Mouse (Mus musculus): Measurements from ENCODE around the gene Lgals3. TPM values are rescaled to one million over a fixed set of nuclear protein-coding genes. Genes with fewer than 3 reads are reported as not detected.
A peak's percentile ranks its signal among the peaks of the same experiment; 100 is the strongest.

Gene Lgals3
- total RNA-seq, 1 experiment, result 36.9 TPM

- no peak for DNase-seq (ENCODE audit: low read depth, low spot score)
- H3K36me3 ChIP-seq (ENCODE audit: control insufficient read depth, insufficient read depth, low read length, poor library complexity, severe bottlenecking), result peaks cover 12% of the 10 kb centered on the region
- no peaks in the 10 kb centered on the region for H3K9me3 ChIP-seq (ENCODE audit: control insufficient read depth, insufficient read depth, low read depth, low read length)
- peaks cover 3 to 13% of the 10 kb centered on the region in 2 experiments; a peak in 3 of 4 replicates for H3K4me1 ChIP-seq (ENCODE audit: control insufficient read depth in 2 of 2, insufficient read depth in 2 of 2, low read length in 2 of 2, poor library complexity in 1 of 2)
- peak overlapping the region; percentile 18 to 46; a peak in 3 of 4 replicates for H3K4me3 ChIP-seq (ENCODE audit: insufficient read depth in 1 of 2, low read depth in 1 of 2, low read length in 2 of 2, poor library complexity in 1 of 2, severe bottlenecking in 1 of 2)
- no peak overlapping the region for H3K27ac ChIP-seq (ENCODE audit: insufficient read depth, low read depth, low read length, poor library complexity, severe bottlenecking)
- peak overlapping the region; percentile 33; the same call in 1 of the 2 replicates for H3K9ac ChIP-seq (ENCODE audit: insufficient read depth, low read depth, low read length, poor library complexity, severe bottlenecking)
- in situ Hi-C loops (cut with MboI; ENCODE audit: low sequenced_read_pairs in 2 of 2, unreplicated experiment in 2 of 2), result no loop called here
- TF ChIP-seq HCFC1 (IDR thresholded peaks at IDR 0.05; ENCODE audit: borderline replicate concordance, insufficient read depth, low read length) (no peak), ZNF384 (IDR thresholded peaks at IDR 0.05; ENCODE audit: low read depth, low read length) (no peak), ZC3H11A (IDR thresholded peaks at IDR 0.05; ENCODE audit: borderline replicate concordance, low read depth, low read length) (no peak; the same call in 1 of the 2 replicates), CHD2 (IDR thresholded peaks at IDR 0.05; ENCODE audit: low read depth, low read length) (no peak), MAFK (IDR thresholded peaks at IDR 0.05; ENCODE audit: insufficient read depth, low read depth, low read length) (no peak)
Observed at GRCm38 (mm10) chr14:47419723-47420276, 52.2 kb downstream of the Lgals3 start.

DNA sequence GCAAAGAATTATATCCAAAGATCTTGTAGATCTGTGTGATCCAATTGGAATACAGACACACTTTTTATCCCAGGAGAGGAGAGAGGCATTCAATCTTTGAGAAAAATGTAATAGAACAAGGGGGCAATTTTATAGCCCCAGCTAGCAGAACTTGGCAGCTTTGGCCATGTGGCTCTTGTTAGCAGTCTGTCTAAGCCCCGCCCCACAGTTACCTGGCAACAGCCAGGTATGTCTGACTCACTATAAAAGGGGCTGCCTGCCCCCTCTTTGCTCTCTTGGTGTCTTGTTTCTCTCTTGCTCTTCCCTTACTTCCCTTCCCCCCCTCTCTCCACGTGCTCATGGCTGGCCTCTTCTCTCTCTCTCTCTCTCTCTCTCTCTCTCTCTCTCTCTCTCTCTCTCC lies 54.1 kb downstream of the Lgals3 start:
- Histone ChIP-seq H3K4me3 (ENCODE audit: insufficient read depth in 1 of 2, low read depth in 1 of 2, low read length in 2 of 2, poor library complexity in 1 of 2, severe bottlenecking in 1 of 2) (no peak overlapping the region), H3K27ac (ENCODE audit: insufficient read depth, low read depth, low read length, poor library complexity, severe bottlenecking) (peak overlapping the region; percentile 91; the same call in 1 of the 2 replicates), H3K4me1 (ENCODE audit: control insufficient read depth in 2 of 2, insufficient read depth in 2 of 2, low read length in 2 of 2, poor library complexity in 1 of 2) (peaks cover 3 to 12% of the 10 kb centered on the region in 2 experiments; a peak in 3 of 4 replicates), H3K9ac (ENCODE audit: insufficient read depth, low read depth, low read length, poor library complexity, severe bottlenecking) (0 out of 2 replicates have a peak overlapping the region, but pooled peaks have one; percentile 70), H3K36me3 (ENCODE audit: control insufficient read depth, insufficient read depth, low read length, poor library complexity, severe bottlenecking) (no peaks in the 10 kb centered on the region), H3K9me3 (ENCODE audit: control insufficient read depth, insufficient read depth, low read depth, low read length) (no peaks in the 10 kb centered on the region)
- in situ Hi-C loops (cut with MboI; ENCODE audit: low sequenced_read_pairs in 2 of 2, unreplicated experiment in 2 of 2), result no loop called here
- no peak for DNase-seq (ENCODE audit: low read depth, low spot score)
- no peak for TF ChIP-seq ZNF384 (IDR thresholded peaks at IDR 0.05; ENCODE audit: low read depth, low read length)

GRCm38 (mm10) chr14:47422466-47422865 lies 54.9 kb downstream of the Lgals3 start:
- Histone ChIP-seq H3K4me1 (ENCODE audit: control insufficient read depth in 2 of 2, insufficient read depth in 2 of 2, low read length in 2 of 2, poor library complexity in 1 of 2) (peaks cover 3 to 12% of the 10 kb centered on the region in 2 experiments; a peak in 3 of 4 replicates), H3K36me3 (ENCODE audit: control insufficient read depth, insufficient read depth, low read length, poor library complexity, severe bottlenecking) (no peaks in the 10 kb centered on the region), H3K9ac (ENCODE audit: insufficient read depth, low read depth, low read length, poor library complexity, severe bottlenecking) (no peak overlapping the region; the same call in 1 of the 2 replicates), H3K27ac (ENCODE audit: insufficient read depth, low read depth, low read length, poor library complexity, severe bottlenecking) (peak overlapping the region; percentile 91), H3K4me3 (ENCODE audit: insufficient read depth in 1 of 2, low read depth in 1 of 2, low read length in 2 of 2, poor library complexity in 1 of 2, severe bottlenecking in 1 of 2) (no peak overlapping the region), H3K9me3 (ENCODE audit: control insufficient read depth, insufficient read depth, low read depth, low read length) (no peaks in the 10 kb centered on the region)
- in situ Hi-C loops (cut with MboI; ENCODE audit: low sequenced_read_pairs in 2 of 2, unreplicated experiment in 2 of 2), result no loop called here
- no peak for DNase-seq (ENCODE audit: low read depth, low spot score)
- TF ChIP-seq HCFC1 (IDR thresholded peaks at IDR 0.05; ENCODE audit: borderline replicate concordance, insufficient read depth, low read length) (no peak), CHD2 (IDR thresholded peaks at IDR 0.05; ENCODE audit: low read depth, low read length) (no peak), ZNF384 (IDR thresholded peaks at IDR 0.05; ENCODE audit: low read depth, low read length) (no peak), MAFK (IDR thresholded peaks at IDR 0.05; ENCODE audit: insufficient read depth, low read depth, low read length) (no peak), ZC3H11A (IDR thresholded peaks at IDR 0.05; ENCODE audit: borderline replicate concordance, low read depth, low read length) (no peak)

DNA sequence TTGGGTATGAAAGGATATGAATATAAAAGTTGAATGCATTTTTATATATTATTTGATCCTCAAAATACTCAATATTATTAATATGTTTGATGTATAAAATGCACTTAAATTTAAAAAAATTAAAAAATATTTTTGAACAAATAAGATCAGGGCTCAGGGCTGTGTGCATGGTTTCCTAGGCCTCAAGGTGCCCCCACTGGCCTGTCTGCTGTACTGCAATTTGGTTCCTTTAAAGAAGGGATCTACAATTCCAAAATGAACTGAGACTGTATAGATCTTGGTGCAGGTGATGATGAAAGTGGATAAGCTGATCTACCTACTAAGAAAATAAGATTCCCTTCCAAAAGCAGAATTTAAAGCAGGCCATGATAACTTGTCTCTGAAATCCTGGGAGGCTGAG lies 65.4 kb downstream of the Lgals3 start:
- TF ChIP-seq MAFK (IDR thresholded peaks at IDR 0.05; ENCODE audit: insufficient read depth, low read depth, low read length), result no peak
- TF ChIP-seq HCFC1 (IDR thresholded peaks at IDR 0.05; ENCODE audit: borderline replicate concordance, insufficient read depth, low read length), result no peak
- TF ChIP-seq ZNF384 (IDR thresholded peaks at IDR 0.05; ENCODE audit: low read depth, low read length), result no peak
- no peak for TF ChIP-seq ZC3H11A (IDR thresholded peaks at IDR 0.05; ENCODE audit: borderline replicate concordance, low read depth, low read length)
- TF ChIP-seq CHD2 (IDR thresholded peaks at IDR 0.05; ENCODE audit: low read depth, low read length), result no peak
- Histone ChIP-seq H3K4me1 (ENCODE audit: control insufficient read depth in 2 of 2, insufficient read depth in 2 of 2, low read length in 2 of 2, poor library complexity in 1 of 2) (no peaks in the 10 kb centered on the region), H3K36me3 (ENCODE audit: control insufficient read depth, insufficient read depth, low read length, poor library complexity, severe bottlenecking) (no peaks in the 10 kb centered on the region), H3K4me3 (ENCODE audit: insufficient read depth in 1 of 2, low read depth in 1 of 2, low read length in 2 of 2, poor library complexity in 1 of 2, severe bottlenecking in 1 of 2) (no peak overlapping the region), H3K27ac (ENCODE audit: insufficient read depth, low read depth, low read length, poor library complexity, severe bottlenecking) (no peak overlapping the region), H3K9ac (ENCODE audit: insufficient read depth, low read depth, low read length, poor library complexity, severe bottlenecking) (no peak overlapping the region), H3K9me3 (ENCODE audit: control insufficient read depth, insufficient read depth, low read depth, low read length) (no peaks in the 10 kb centered on the region)
- in situ Hi-C loops (cut with MboI; ENCODE audit: low sequenced_read_pairs in 2 of 2, unreplicated experiment in 2 of 2), result no loop called here
- no peak for DNase-seq (ENCODE audit: low read depth, low spot score)

Other genes starting within 250 kb of the Lgals3 start
- 0.76 and 1.8 TPM in 2 replicates for gene Gch1, start 178.3 kb upstream of the Lgals3 start, total RNA-seq (2012; rRNA removed)
- gene Wdhd1, start 90.9 kb upstream of the Lgals3 start, total RNA-seq (2012; rRNA removed), result 22.0 and 31.0 TPM in 2 replicates
- 6.7 and 10.4 TPM in 2 replicates for gene Socs4, start 90.8 kb upstream of the Lgals3 start, total RNA-seq (2012; rRNA removed)
- 57.1 and 89.1 TPM in 2 replicates for gene Mapk1ip1l, start 69.5 kb upstream of the Lgals3 start, total RNA-seq (2012; rRNA removed)
- gene Dlgap5, start 50.7 kb downstream of the Lgals3 start, total RNA-seq (2012; rRNA removed), result 46.8 and 68.2 TPM in 2 replicates
- gene Fbxo34, start 82.7 kb downstream of the Lgals3 start, total RNA-seq (2012; rRNA removed), result 17.0 and 36.8 TPM in 2 replicates
- 19.8 and 22.5 TPM in 2 replicates for gene Atg14, start 202.9 kb downstream of the Lgals3 start, total RNA-seq (2012; rRNA removed)

Measured in ES-E14 (cell line).